Mouse (Mus musculus) bone marrow macrophage, adult 2 months (primary cell): Measurements from ENCODE around the gene Tgm5. TPM values are rescaled to one million over a fixed set of nuclear protein-coding genes. Genes with fewer than 3 reads are reported as not detected.
"Not testable (repeated sequence)": the region's sequence is repeated elsewhere in the genome, so short reads cannot be mapped to it uniquely, and the experiment has no call there.

ENCODE experiments used
- H3K27ac ChIP-seq: 2 replicates; pipeline ENCODE4 v1.5.1; 2012; ENCODE audit warnings: low read depth, low read length; ENCODE audit not compliant: insufficient read depth
- H3K4me1 ChIP-seq: 2 replicates; pipeline ENCODE4 v1.6.1; 2012; ENCODE audit warnings: low read length; ENCODE audit not compliant: control insufficient read depth, insufficient read depth
- H3K4me3 ChIP-seq: 2 replicates; pipeline ENCODE4 v1.5.1; 2012; ENCODE audit warnings: mild to moderate bottlenecking, low read length, moderate library complexity; ENCODE audit not compliant: insufficient read depth
- CTCF ChIP-seq: IDR thresholded peaks from 2 replicates; pipeline ENCODE4 v1.5.1; 2012; ENCODE audit warnings: low read depth, mild to moderate bottlenecking, low read length, moderate library complexity
- POLR2A ChIP-seq: IDR thresholded peaks from 2 replicates; pipeline ENCODE4 v1.6.1; 2012; ENCODE audit warnings: mild to moderate bottlenecking, low read depth, low read length, borderline replicate concordance
- polyA plus RNA-seq: library from polyadenylated mRNA; stranded (reverse); fragments of >200 nt; gene quantifications from 2 replicates; pipeline ENCODE4 v1.2.4, GENCODE M21; 2012; ENCODE audit not compliant: missing spikeins, insufficient read depth, insufficient read length

Gene Tgm5
- not detected in 2 replicates for polyA plus RNA-seq

DNA sequence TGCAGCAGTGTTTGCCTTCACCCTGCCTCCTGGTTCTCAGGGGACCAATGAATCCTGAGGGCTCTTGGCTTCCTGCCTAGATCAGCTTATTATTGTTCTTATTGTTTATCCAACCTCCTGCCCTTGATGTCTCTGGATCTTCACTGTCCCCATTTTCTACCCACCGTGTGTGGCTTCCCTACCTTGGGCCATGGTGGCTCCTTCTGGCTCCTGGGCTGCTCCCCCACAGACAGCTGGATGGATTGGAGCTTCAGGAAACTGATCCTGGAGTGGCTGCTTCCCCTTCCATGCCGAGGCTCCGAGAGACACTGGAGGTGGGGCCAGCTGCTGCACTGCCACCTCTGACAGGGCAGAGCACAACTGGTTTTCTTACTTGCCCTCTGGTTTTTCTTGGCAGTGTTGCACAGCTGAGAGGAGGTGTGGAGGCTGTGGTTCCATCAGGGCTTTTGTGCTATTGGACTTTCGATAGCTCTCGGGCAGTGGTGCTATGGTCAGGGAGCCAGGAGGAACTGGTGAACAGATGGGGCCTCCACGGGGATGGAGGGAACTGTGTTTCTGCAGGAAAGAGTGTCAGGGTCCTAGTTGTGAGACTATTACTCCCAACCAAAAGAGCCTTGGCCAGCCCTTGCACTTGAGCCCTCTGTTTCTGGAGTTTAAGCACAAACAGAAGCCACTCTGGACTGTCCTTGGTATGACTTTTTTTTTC lies at the start of gene Tgm5:
Gene Tgm5, minus strand, starts transcription at position 362 of the 706 bp plus-strand sequence.
- H3K27ac ChIP-seq: no peak within 1 kb of the TSS
- TF ChIP-seq POLR2A (no peak), CTCF (no peak)
- H3K4me1 ChIP-seq: peaks cover 9% of the 10 kb centered on the region
- no peak within 1 kb of the TSS for H3K4me3 ChIP-seq

GRCm38 (mm10) chr2:121132822-121133221 lies 47.2 kb upstream of the Tgm5 start:
- no peaks in the 10 kb centered on the region for H3K4me1 ChIP-seq
- TF ChIP-seq CTCF (no peak), POLR2A (no peak)
- H3K27ac ChIP-seq: no peak overlapping the region

GRCm38 (mm10) chr2:121128865-121129620 lies 43.4 kb upstream of the Tgm5 start:
- Histone ChIP-seq H3K4me1 (peaks cover 6% of the 10 kb centered on the region), H3K27ac (no peak overlapping the region), H3K4me3 (no peak overlapping the region)
- TF ChIP-seq CTCF (no peak), POLR2A (no peak)

More at GRCm38 (mm10) chr2:121132822-121133221, 47.2 kb upstream of the Tgm5 start:
- H3K4me3 ChIP-seq: no peak overlapping the region

GRCm38 (mm10) chr2:121127536-121127935 lies 41.9 kb upstream of the Tgm5 start:
- Histone ChIP-seq H3K4me1 (peaks cover 6% of the 10 kb centered on the region), H3K4me3 (no peak overlapping the region), H3K27ac (no peak overlapping the region)
- no peak for TF ChIP-seq CTCF
- no peak for TF ChIP-seq POLR2A

DNA sequence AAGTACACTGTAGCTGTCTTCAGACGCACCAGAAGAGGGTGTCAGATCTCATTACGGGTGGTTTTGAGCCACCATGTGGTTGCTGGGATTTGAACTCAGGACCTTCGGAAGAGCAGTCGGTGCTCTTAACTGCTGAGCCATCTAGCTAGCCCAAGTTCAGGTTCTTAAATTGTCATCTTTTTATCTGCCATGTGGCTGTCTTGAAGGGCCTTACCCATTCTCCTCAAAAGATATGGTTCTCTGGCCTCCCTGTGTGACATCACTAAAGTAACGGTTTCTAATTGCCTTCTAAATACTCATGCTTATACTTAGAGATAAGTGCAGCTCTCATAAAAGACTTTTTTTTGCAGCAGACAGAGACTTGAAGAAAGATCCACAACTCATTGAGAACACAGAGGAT lies 40.7 kb upstream of the Tgm5 start:
- H3K4me3 ChIP-seq, H3K27ac ChIP-seq, H3K4me1 ChIP-seq: not testable (repeated sequence)

- no peak overlapping the region for H3K27ac ChIP-seq
- 0 out of 2 replicates have a peak, but pooled peaks cover under 1% of the 10 kb centered on the region for H3K4me1 ChIP-seq
- TF ChIP-seq POLR2A: no peak
- no peak for TF ChIP-seq CTCF
- H3K4me3 ChIP-seq: no peak overlapping the region
Observed at GRCm38 (mm10) chr2:121119260-121119659, 33.6 kb upstream of the Tgm5 start.

GRCm38 (mm10) chr2:121115418-121115817 lies 29.8 kb upstream of the Tgm5 start:
- no peak overlapping the region for H3K27ac ChIP-seq
- no peak overlapping the region for H3K4me3 ChIP-seq
- TF ChIP-seq POLR2A (no peak), CTCF (no peak)

DNA sequence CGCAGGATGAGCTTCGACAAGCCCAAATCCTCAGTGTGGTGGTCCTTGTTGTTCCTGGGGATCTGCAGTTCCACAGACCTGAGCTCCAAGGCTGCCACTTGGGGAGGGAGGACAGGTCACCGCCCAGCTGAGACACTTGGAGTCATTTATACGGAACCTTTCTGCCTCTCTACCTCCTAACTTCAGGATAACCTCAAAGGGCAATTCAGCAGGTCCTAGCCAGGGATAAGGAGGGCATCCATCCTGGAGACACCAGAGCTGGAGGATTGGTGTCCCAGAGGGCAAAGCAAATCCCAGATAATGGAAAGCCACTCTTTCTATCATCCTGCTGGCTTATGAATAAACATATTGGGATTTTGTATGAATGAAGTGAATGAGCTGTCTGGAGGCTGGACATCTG lies 24.1 kb upstream of the Tgm5 start, which contains the start of gene Tgm7:
Gene Tgm7, minus strand, starts transcription at position 101 of the 400 bp plus-strand sequence.
- H3K4me3 ChIP-seq: no peak within 1 kb of the TSS
- no peak within 1 kb of the TSS for H3K27ac ChIP-seq
- H3K4me1 ChIP-seq: no peaks in the 10 kb centered on the region
- TF ChIP-seq POLR2A (no peak), CTCF (no peak)

More at GRCm38 (mm10) chr2:121115418-121115817, 29.8 kb upstream of the Tgm5 start:
- H3K4me1 ChIP-seq: no peaks in the 10 kb centered on the region

DNA sequence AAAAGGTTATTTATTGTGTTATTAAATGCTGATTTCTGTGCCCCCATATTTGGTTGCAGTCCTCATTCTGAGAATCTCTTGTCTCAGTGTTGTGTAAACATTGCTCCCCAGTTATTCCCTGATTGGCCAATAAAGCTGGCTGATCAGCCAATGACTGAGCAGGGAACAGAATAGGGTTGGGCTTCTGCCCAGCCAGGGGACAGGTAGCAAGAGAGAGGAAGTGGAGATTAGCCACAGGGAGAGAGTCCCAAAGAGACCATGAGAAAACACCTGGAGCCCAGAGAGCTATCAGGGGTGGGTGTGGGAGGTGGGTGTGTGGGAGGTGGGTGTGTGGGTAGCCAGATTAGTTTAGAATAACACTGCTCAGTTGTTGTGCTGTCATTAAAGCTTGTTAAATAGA lies 20.3 kb upstream of the Tgm5 start:
- TF ChIP-seq CTCF: no peak
- Histone ChIP-seq H3K27ac (no peak overlapping the region), H3K4me3 (no peak overlapping the region), H3K4me1 (0 out of 2 replicates have a peak, but pooled peaks cover 2% of the 10 kb centered on the region)

DNA sequence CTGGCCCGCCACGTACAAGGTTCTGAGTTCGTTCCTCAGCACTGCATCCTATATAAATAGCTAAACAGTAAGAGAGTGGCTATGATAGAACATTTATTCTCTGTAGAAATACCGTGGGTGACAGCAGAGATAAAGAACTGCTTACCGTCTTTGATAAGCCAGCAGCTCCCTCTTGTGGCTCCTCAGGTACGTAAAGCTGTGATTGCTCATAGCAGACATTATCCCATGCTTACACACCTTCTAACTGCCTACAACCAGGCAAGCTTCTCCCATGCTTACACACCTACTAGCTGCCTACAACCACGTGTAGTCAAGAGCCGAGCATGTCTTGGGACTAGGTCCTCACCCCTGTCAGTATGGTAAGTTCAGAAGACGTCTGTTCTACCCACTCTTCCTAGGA lies 16.4 kb upstream of the Tgm5 start:
- no peak overlapping the region for H3K4me3 ChIP-seq

More for the DNA sequence above, 16.4 kb upstream of the Tgm5 start:
- H3K4me1 ChIP-seq: 0 out of 2 replicates have a peak, but pooled peaks cover 2% of the 10 kb centered on the region
- H3K27ac ChIP-seq: no peak overlapping the region
- TF ChIP-seq CTCF (no peak), POLR2A (no peak)
